Mouse (Mus musculus) erythroblast, embryonic 14.5 days (primary cell): ENCODE measurements at regions not wholly inside any gene's neighbourhood (a gene's known extent, or its start where the extent isn't known, plus 50 kb on each side); places are given as distances from the start of the nearest gene placed in this dataset.

ENCODE experiments used
- H3K27me3 ChIP-seq: 2 replicates; pipeline ENCODE4 v1.6.1; 2012; ENCODE audit warnings: inconsistent platforms; ENCODE audit not compliant: control insufficient read depth
- H3K36me3 ChIP-seq: 2 replicates; pipeline ENCODE4 v1.6.1; 2012; ENCODE audit warnings: mild to moderate bottlenecking, inconsistent platforms; ENCODE audit not compliant: control insufficient read depth
- H3K4me1 ChIP-seq: 2 replicates; pipeline ENCODE4 v1.6.1; 2012; ENCODE audit warnings: inconsistent platforms; ENCODE audit not compliant: control insufficient read depth
- H3K4me3 ChIP-seq: replicated peaks from 2 replicates; pipeline ENCODE3; 2012; ENCODE audit warnings: moderate library complexity, mild to moderate bottlenecking, inconsistent platforms
- H3K9me3 ChIP-seq: 2 replicates; pipeline ENCODE4 v1.6.1; 2012; ENCODE audit warnings: low read length, inconsistent platforms, mixed read lengths; ENCODE audit not compliant: control insufficient read depth
- GATA1 ChIP-seq: IDR thresholded peaks from 2 replicates; pipeline ENCODE4 v1.6.1; 2012; ENCODE audit warnings: low read length, inconsistent platforms, mixed read lengths
- TAL1 ChIP-seq: IDR thresholded peaks from 3 replicates; pipeline ENCODE4 v1.6.1; 2012; ENCODE audit warnings: low read length, inconsistent platforms, mixed read lengths

DNA sequence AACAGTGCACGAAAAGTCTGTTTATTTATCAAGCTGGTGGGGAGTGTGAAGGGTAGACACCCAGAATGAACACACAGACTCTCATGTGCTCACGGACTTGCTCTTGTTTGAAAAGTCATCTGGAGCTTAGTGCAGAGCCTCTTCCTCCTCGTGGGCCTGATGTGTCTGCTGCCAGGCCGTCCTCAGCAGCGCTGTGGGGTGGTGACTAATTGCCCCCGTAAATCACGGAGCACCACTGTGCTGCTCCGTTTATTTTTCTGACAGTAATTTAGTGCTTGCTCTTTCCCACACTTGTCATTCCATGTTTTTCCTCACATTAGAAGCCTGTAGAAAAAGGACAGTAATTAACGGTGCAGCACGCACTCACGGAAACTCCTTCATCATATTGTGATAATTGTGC lies 51.2 kb upstream of the Gm17304 start:
- TF ChIP-seq TAL1, result no peak
- TF ChIP-seq GATA1, result no peak
- H3K27me3 ChIP-seq, result peaks cover 58% of the 10 kb centered on the region
- H3K36me3 ChIP-seq, result no peaks in the 10 kb centered on the region
- H3K4me1 ChIP-seq, result no peaks in the 10 kb centered on the region
- peaks cover 2% of the 10 kb centered on the region; the same call in 1 of the 2 replicates for H3K9me3 ChIP-seq
- H3K4me3 ChIP-seq, result no peak overlapping the region

DNA sequence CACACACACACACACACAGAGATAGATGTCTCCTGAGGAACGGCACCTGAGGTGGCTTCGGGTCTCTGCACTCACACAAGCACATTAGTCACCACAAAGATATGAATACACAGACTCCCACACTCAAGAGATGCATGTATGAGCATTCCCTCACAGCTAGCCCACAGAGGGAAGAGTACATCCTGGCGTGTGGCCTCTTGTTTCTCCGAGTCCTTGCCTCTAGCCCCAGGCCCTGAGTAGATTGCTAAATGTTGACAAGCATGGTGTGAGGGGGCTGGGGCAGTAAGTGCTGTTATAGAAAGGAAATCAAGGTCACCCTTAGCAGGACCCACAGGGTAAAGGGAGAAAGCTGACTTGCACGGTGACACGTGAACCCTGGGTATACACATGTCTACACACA lies 69.6 kb upstream of the Gm17304 start:
- Histone ChIP-seq H3K4me3 (no peak overlapping the region), H3K4me1 (no peaks in the 10 kb centered on the region), H3K36me3 (no peaks in the 10 kb centered on the region), H3K9me3 (no peaks in the 10 kb centered on the region), H3K27me3 (no peaks in the 10 kb centered on the region)
- TF ChIP-seq TAL1 (no peak), GATA1 (no peak)

DNA sequence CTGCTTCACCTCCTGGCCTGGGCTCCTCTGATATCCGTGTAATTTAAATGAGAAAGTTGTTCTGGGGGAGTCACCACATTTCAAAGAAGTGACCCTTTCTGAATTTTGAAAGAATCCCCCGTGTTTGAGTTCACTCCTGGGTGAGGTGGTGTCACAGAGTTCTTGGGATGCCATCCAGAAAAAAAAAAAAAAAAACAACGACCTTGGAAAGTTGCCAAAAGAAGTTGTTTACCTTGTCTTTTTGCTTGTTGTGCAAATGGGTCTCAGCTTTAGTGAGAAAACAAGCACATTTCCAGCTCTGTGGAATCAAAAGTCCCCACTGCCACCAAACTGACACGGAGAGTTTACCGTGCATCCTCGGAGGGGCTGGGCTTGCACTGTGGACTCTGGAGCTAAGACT lies 71.7 kb upstream of the Gm17304 start:
- no peaks in the 10 kb centered on the region for H3K36me3 ChIP-seq
- no peaks in the 10 kb centered on the region for H3K27me3 ChIP-seq
- no peaks in the 10 kb centered on the region for H3K4me1 ChIP-seq
- TF ChIP-seq TAL1 (no peak), GATA1 (no peak)
- H3K9me3 ChIP-seq, result no peaks in the 10 kb centered on the region; the same call in 1 of the 2 replicates
- no peak overlapping the region for H3K4me3 ChIP-seq

DNA sequence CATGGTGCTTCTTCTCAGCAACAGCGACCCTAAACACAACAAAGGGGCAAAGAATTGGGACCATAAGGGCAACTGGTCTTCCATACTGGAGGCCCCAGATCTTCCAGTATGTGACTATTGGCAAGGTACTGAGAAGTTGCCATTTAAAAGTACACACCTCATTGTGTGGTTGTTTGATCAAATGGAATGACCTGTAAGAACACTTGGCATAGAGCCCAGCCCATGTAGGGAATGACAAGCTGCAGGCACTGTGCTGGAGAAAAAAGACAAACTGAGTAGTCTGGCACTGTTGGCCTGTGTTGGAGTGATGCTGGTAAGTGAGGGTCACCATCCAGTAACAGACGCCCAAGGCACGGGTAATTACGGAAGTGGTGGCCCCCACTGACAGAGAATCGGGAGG lies 72.8 kb upstream of the Gm17304 start:
- no peaks in the 10 kb centered on the region; the same call in 1 of the 2 replicates for H3K9me3 ChIP-seq
- H3K27me3 ChIP-seq, result no peaks in the 10 kb centered on the region
- no peaks in the 10 kb centered on the region for H3K36me3 ChIP-seq
- no peaks in the 10 kb centered on the region for H3K4me1 ChIP-seq
- TF ChIP-seq GATA1 (no peak), TAL1 (no peak)
- no peak overlapping the region for H3K4me3 ChIP-seq

DNA sequence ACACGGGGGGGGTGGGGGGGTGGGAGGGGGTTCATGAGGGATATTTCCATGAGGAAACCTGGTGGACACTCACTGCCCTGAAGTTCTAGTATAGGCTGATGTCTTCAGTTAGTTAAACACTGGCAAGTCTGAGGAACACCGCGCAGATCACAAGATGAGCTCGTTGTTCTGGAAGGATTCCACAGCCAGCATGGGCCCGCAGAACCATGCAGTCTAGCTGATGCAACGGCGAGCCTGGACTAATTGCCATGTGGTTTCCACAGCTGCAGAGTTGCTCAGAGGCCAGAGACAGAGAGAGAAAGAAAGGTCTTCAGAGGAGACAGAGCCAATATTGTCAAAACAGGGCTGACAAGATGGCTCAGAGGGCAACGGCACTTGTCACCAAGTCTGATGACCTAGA lies 70.8 kb upstream of the Barhl2 start:
- Histone ChIP-seq H3K4me1 (no peaks in the 10 kb centered on the region), H3K4me3 (no peak overlapping the region), H3K27me3 (no peaks in the 10 kb centered on the region), H3K9me3 (no peaks in the 10 kb centered on the region; the same call in 1 of the 2 replicates), H3K36me3 (no peaks in the 10 kb centered on the region)
- TF ChIP-seq GATA1 (no peak), TAL1 (no peak)

DNA sequence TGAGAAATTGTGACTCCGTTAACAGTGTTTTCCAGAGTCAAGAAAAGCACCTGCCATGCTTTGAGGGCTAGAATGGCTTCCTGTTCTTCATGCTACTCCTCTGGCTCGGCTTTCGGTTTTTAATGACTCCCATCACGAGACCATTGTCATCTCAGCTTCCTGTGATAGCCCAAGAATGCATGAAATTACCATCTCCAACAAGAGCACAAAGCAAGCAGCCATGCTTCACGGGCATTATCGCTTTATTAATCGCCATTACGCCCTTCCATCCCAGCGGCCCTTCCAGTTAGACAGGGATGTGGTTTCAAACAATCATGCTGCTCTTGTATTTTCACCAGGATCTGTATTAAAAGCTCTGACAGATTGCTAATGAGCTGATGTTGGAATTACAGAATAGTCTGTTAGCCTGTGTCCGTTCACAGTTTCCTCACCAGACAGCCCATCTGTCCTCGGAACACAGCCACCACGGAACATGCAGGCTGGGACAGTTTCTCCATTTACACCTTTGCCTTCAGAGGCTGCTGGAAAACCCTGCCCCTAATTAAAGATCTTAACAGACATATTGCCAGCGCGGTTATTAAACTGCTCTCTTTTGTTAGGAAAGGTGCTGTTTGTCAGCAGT lies 69.5 kb upstream of the Barhl2 start:
- no peak for TF ChIP-seq TAL1
- no peaks in the 10 kb centered on the region for H3K9me3 ChIP-seq
- H3K36me3 ChIP-seq, result no peaks in the 10 kb centered on the region
- no peaks in the 10 kb centered on the region for H3K27me3 ChIP-seq
- H3K4me3 ChIP-seq, result no peak overlapping the region
- no peaks in the 10 kb centered on the region for H3K4me1 ChIP-seq

DNA sequence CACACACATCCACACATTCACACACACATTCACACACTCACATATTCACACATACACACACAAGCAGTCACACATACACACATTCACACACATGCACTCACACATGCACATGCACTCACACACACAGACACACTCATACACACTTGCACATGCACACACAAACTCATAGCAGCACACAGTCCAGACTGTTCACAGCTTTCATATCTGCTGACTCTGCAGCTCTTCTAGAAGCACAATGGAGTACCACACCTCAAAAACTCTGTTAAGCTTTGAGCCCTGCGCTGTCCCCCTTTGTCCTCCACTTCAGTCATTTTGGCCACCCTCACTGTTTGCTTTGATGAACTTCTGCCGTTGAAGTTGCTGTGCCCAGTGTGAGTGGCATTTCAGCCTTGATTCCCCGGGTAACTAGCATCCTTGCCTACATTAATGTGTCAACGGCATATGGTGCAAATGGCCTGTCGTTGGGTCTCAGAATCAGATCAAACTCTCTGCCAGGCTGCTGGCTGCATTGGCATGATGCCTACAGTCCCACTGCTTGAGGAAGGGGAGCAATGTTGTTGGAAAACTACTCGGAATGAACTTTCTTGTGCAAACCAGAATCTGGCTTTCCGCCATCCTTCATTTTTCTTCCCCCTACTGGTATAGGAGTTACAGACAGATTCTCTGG lies 54.6 kb upstream of the Barhl2 start:
- TF ChIP-seq GATA1, result no peak
- TF ChIP-seq TAL1, result no peak
- Histone ChIP-seq H3K4me3 (no peak overlapping the region), H3K36me3 (no peaks in the 10 kb centered on the region), H3K9me3 (no peaks in the 10 kb centered on the region; the same call in 1 of the 2 replicates), H3K4me1 (no peaks in the 10 kb centered on the region), H3K27me3 (no peaks in the 10 kb centered on the region)

DNA sequence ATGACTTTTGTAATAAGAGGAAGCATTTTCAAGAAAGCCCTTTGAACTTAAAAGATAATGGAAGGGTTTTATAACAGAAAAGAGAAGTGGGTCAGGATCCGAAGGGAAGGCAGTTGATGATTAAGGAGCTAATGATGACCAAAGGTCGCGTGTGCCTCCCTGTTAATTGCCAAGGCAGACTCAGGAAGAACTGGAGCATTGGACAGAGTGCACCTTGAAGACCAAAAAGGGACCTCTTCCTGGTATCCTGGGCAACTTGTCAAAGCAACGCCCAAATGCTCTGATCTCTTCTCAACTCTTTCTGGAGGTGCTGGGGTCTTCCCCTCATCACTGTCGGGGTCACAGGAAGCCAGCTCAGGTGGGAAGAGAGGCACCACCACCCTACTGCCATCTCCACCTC lies 49.9 kb upstream of the Barhl2 start:
- TF ChIP-seq TAL1 (no peak), GATA1 (no peak)
- Histone ChIP-seq H3K27me3 (no peaks in the 10 kb centered on the region), H3K9me3 (no peaks in the 10 kb centered on the region), H3K4me1 (no peaks in the 10 kb centered on the region), H3K4me3 (no peak overlapping the region), H3K36me3 (no peaks in the 10 kb centered on the region)
